Mouse (Mus musculus) midbrain, embryonic 14.5 days (tissue): Measurements from ENCODE around the gene Strada. TPM values are rescaled to one million over a fixed set of nuclear protein-coding genes. Genes with fewer than 3 reads are reported as not detected.
A peak's percentile ranks its signal among the peaks of the same experiment; 100 is the strongest.
"Not testable (repeated sequence)": the region's sequence is repeated elsewhere in the genome, so short reads cannot be mapped to it uniquely, and the experiment has no call there.

Experiments used
- ATAC-seq: fragments of 200-750 bp; cut with Nextera tagmentation; 2 replicates; pipeline ENCODE4 v1.8.0; 2017; ENCODE audit warnings: moderate number of reproducible peaks, moderate library complexity; ENCODE audit not compliant: low FRiP score, low TSS enrichment
- DNase-seq: peaks from one replicate; pipeline ENCODE4 v3.0.0-alpha.2; 2015
- H3K27ac ChIP-seq: fragments of 300-500 bp; sonication (generic); replicated peaks from 2 replicates; pipeline ENCODE4 v1.5.1; 2014; ENCODE audit warnings: mild to moderate bottlenecking, low read depth, low read length, moderate library complexity
- H3K27me3 ChIP-seq: fragments of 300-500 bp; sonication (generic); 2 replicates; pipeline ENCODE4 v1.6.1; 2014; ENCODE audit warnings: low read length, control low read depth, mixed read lengths; ENCODE audit not compliant: control insufficient read depth, insufficient read depth
- H3K36me3 ChIP-seq: fragments of 300-500 bp; sonication (generic); 2 replicates; pipeline ENCODE4 v1.6.1; 2014; ENCODE audit warnings: low read length, control low read depth; ENCODE audit not compliant: control insufficient read depth, insufficient read depth
- H3K4me1 ChIP-seq: fragments of 300-500 bp; sonication (generic); 2 replicates; pipeline ENCODE4 v1.6.1; 2014; ENCODE audit warnings: mild to moderate bottlenecking, antibody characterized with exemption, low read length, control low read depth; ENCODE audit not compliant: control insufficient read depth, insufficient read depth
- H3K4me2 ChIP-seq: fragments of 300-500 bp; sonication (generic); 2 replicates; pipeline ENCODE4 v1.6.1; 2014; ENCODE audit warnings: mild to moderate bottlenecking, low read length, moderate library complexity
- H3K4me3 ChIP-seq: fragments of 300-500 bp; sonication (generic); replicated peaks from 2 replicates; pipeline ENCODE4 v1.5.1; 2014; ENCODE audit warnings: low read depth, low read length
- H3K9ac ChIP-seq: fragments of 300-500 bp; sonication (generic); replicated peaks from 2 replicates; pipeline ENCODE4 v1.6.1; 2014; ENCODE audit warnings: mild to moderate bottlenecking, low read length, moderate library complexity
- H3K9me3 ChIP-seq: fragments of 300-500 bp; sonication (generic); 2 replicates; pipeline ENCODE4 v1.6.1; 2016; ENCODE audit warnings: low read length, control low read depth, mixed read lengths; ENCODE audit not compliant: control insufficient read depth
- WGBS: fragments of 180-500 bp; shearing (Covaris S2); extraction: QIAGEN DNeasy Blood & Tissue Kit; methylation state at CpG from one replicate; pipeline ENCODE4 v1.1.7; 2014; 5-methylcytosine and 5-hydroxymethylcytosine counted together
- polyA plus RNA-seq: library from polyadenylated mRNA; unstranded; fragments of >200 nt; fragmentation: Nextera tagmentation; extraction: Ambion mirVana; gene quantifications from 2 replicates; pipeline ENCODE4 v1.2.1, GENCODE M21; 2014

Strada gene
- polyA plus RNA-seq, 1 experiment from 2014 or later = 30.0 TPM

GRCm38 (mm10) chr11:106214856-106215255 lies 12.9 kb upstream of the Strada start:
- no peak for ATAC-seq
- 91% methylated on average over 5 of the region's 5 CpGs for WGBS
- H3K4me2 ChIP-seq = peak overlapping the region; percentile 76
- no peaks in the 10 kb centered on the region for H3K9me3 ChIP-seq
- H3K27ac ChIP-seq = no peak overlapping the region
- H3K9ac ChIP-seq = no peak overlapping the region; the same call in 1 of the 2 replicates
- H3K36me3 ChIP-seq = peaks cover 32% of the 10 kb centered on the region
- H3K4me3 ChIP-seq = peak overlapping the region; percentile 96; the same call in 1 of the 2 replicates
- no peaks in the 10 kb centered on the region for H3K27me3 ChIP-seq
- H3K4me1 ChIP-seq = peaks cover 29% of the 10 kb centered on the region
- no peak for DNase-seq

DNA sequence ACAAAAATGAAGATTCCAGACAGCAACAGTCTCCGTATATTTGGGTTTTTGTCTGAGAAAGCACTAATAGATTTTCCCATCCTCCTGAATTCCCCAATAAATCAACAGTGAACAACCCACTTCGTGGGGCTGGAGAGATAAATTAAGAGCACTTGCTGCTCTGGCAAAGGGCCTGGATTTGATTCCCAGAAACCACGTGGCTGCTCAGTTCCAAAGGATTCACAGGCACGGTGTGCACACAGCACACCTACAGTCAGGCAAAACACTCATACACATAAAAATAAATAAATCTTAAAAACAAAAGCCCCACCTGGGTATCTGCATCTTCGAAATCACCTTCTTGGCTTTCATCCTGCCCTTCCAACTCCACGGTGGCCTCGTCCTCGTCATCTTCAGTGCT lies 10.8 kb upstream of the Strada start:
- no peak overlapping the region for H3K9ac ChIP-seq
- DNase-seq (no peak), ATAC-seq (no peak)
- no peaks in the 10 kb centered on the region for H3K9me3 ChIP-seq
- no peaks in the 10 kb centered on the region for H3K27me3 ChIP-seq
- H3K36me3 ChIP-seq = peaks cover 51% of the 10 kb centered on the region
- H3K27ac ChIP-seq = no peak overlapping the region
- 95% methylated on average over 8 of the region's 8 CpGs for WGBS
- peaks cover 16% of the 10 kb centered on the region for H3K4me1 ChIP-seq
- H3K4me2 ChIP-seq = no peak overlapping the region
- no peak overlapping the region for H3K4me3 ChIP-seq

- no peaks in the 10 kb centered on the region for H3K27me3 ChIP-seq
- no peak overlapping the region for H3K4me3 ChIP-seq
- H3K4me2 ChIP-seq = no peak overlapping the region
- no peak overlapping the region for H3K27ac ChIP-seq
- WGBS = 97% methylated on average over 19 of the region's 19 CpGs
- ATAC-seq (no peak), DNase-seq (no peak)
- H3K4me1 ChIP-seq = no peaks in the 10 kb centered on the region
- H3K36me3 ChIP-seq = peaks cover 82% of the 10 kb centered on the region
- no peaks in the 10 kb centered on the region for H3K9me3 ChIP-seq
- H3K9ac ChIP-seq = no peak overlapping the region
Measured at GRCm38 (mm10) chr11:106201337-106202122, 438 bp downstream of the Strada start.

DNA sequence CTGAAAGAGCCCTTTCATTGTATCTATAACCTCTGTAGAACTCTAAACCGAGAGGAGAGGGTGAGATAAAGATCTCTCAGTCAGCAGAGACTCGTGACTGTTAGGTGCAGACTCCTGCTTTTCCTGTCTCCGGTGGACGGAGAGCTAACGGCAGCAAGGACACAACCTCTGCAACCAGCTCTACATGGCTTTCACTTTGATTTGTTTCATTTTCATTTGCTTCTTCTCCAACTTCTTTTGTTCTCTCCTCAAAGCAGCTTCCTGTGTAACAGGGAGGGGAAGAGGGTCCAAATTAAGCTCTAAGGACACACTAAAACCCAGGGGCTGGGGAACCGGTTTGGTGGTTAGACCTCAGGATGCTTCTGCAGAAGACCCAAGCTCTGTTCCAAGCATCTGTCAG lies 1.2 kb downstream of the Strada start:
- H3K4me2 ChIP-seq = no peak overlapping the region
- no peak overlapping the region for H3K4me3 ChIP-seq
- H3K27ac ChIP-seq = no peak overlapping the region
- H3K9ac ChIP-seq = no peak overlapping the region
- WGBS = 89% methylated on average over 6 of the region's 6 CpGs
- H3K36me3 ChIP-seq = peaks cover 77% of the 10 kb centered on the region
- no peaks in the 10 kb centered on the region for H3K4me1 ChIP-seq
- DNase-seq (no peak), ATAC-seq (no peak)
- no peaks in the 10 kb centered on the region for H3K27me3 ChIP-seq
- no peaks in the 10 kb centered on the region for H3K9me3 ChIP-seq

GRCm38 (mm10) chr11:106199997-106200396 lies 2.0 kb downstream of the Strada start:
- not testable (repeated sequence) for H3K4me1 ChIP-seq, DNase-seq, H3K4me3 ChIP-seq, ATAC-seq, H3K9me3 ChIP-seq, H3K27me3 ChIP-seq, H3K9ac ChIP-seq, H3K4me2 ChIP-seq, H3K27ac ChIP-seq
- peaks cover 70% of the 10 kb centered on the region for H3K36me3 ChIP-seq
- WGBS = 93% methylated on average over 7 of the region's 7 CpGs

DNA sequence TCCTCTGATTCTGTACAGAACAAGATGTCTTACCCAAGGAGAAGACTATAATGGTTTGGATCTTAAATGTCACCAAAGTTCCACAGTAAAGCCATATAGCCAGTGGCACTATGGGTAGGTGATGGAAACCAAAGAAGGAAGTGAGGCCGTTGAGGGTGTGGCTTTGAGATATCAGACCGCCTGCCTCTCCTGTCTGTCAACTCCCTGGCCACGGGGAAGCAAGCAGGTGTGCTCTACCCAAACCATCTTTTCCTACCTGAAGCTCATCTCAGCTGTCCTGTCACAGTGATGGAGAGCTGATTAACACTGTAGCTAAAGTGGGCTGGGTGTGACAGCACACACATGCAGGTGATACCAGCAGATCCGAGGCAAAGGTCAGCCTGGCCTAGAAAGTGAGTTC lies 3.7 kb downstream of the Strada start:
- H3K4me1 ChIP-seq = 0 out of 2 replicates have a peak, but pooled peaks cover 3% of the 10 kb centered on the region
- H3K27me3 ChIP-seq = no peaks in the 10 kb centered on the region
- no peak overlapping the region for H3K4me3 ChIP-seq
- H3K9me3 ChIP-seq = no peaks in the 10 kb centered on the region
- ATAC-seq (no peak), DNase-seq (no peak)
- WGBS = 97% methylated on average over 4 of the region's 4 CpGs
- H3K27ac ChIP-seq = no peak overlapping the region
- no peak overlapping the region for H3K4me2 ChIP-seq
- H3K9ac ChIP-seq = no peak overlapping the region
- H3K36me3 ChIP-seq = peaks cover 54% of the 10 kb centered on the region

- H3K4me1 ChIP-seq = peaks cover 9% of the 10 kb centered on the region
- H3K9ac ChIP-seq = no peak overlapping the region
- no peaks in the 10 kb centered on the region for H3K9me3 ChIP-seq
- no peak for DNase-seq
- H3K27ac ChIP-seq = no peak overlapping the region
- no peak overlapping the region for H3K4me2 ChIP-seq
- no peak overlapping the region for H3K4me3 ChIP-seq
- peaks cover 27% of the 10 kb centered on the region for H3K36me3 ChIP-seq
- ATAC-seq = no peak
- no peaks in the 10 kb centered on the region for H3K27me3 ChIP-seq
Measured at GRCm38 (mm10) chr11:106195341-106195740, 6.6 kb downstream of the Strada start.

- no peak overlapping the region for H3K27ac ChIP-seq
- H3K9ac ChIP-seq = no peak overlapping the region
- no peaks in the 10 kb centered on the region for H3K9me3 ChIP-seq
- WGBS = 94% methylated on average over 7 of the region's 7 CpGs
- H3K4me1 ChIP-seq = peaks cover 9% of the 10 kb centered on the region
- no peak overlapping the region for H3K4me2 ChIP-seq
- ATAC-seq (no peak), DNase-seq (no peak)
- no peaks in the 10 kb centered on the region for H3K27me3 ChIP-seq
- no peak overlapping the region for H3K4me3 ChIP-seq
- peaks cover 27% of the 10 kb centered on the region for H3K36me3 ChIP-seq
Measured at GRCm38 (mm10) chr11:106194891-106195290, 7.1 kb downstream of the Strada start.

- peaks cover 27% of the 10 kb centered on the region for H3K36me3 ChIP-seq
- H3K27ac ChIP-seq = peak overlapping the region; percentile 84
- H3K4me2 ChIP-seq = peak overlapping the region; percentile 51
- DNase-seq = no peak
- ATAC-seq = no peak
- peak overlapping the region; percentile 59; the same call in 1 of the 2 replicates for H3K9ac ChIP-seq
- 39% methylated on average over 3 of the region's 3 CpGs for WGBS
- H3K4me1 ChIP-seq = peaks cover 9% of the 10 kb centered on the region
- H3K9me3 ChIP-seq = no peaks in the 10 kb centered on the region
- peak overlapping the region; percentile 72 for H3K4me3 ChIP-seq
- H3K27me3 ChIP-seq = no peaks in the 10 kb centered on the region
Measured at GRCm38 (mm10) chr11:106194155-106194541, 7.8 kb downstream of the Strada start.
